Mouse (Mus musculus): ENCODE measurements at regions not wholly inside any gene's neighbourhood (a gene's known extent, or its start where the extent isn't known, plus 50 kb on each side); places are given as distances from the start of the nearest gene placed in this dataset.
"Not testable (repeated sequence)": the region's sequence is repeated elsewhere in the genome, so short reads cannot be mapped to it uniquely, and the experiment has no call there.

DNA sequence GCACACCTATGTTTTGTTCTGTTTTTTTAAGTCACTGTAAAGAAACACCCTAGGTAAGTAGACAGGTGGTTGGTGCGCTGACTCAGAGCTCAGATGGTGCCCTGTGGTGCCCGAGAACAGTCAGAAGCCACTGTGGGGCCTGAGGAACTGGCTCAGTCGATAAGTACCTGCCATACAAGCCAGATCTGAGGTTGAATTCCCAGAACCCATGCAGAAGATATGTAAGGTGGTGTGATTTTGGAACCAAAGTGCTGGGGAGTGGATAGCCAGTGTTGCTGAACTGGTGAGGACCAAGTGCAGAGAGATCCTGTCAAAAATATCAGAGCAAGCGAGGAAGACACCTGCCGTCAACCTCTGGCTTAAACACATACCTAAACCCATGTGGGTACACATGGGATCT, 65.4 kb downstream of the Chst1 start:
- ATAC-seq (ENCODE audit: insufficient number of reproducible peaks, insufficient read depth, low FRiP score, low TSS enrichment) = no peak
- Histone ChIP-seq H3K27me3 (no peaks in the 10 kb centered on the region), H3K36me3 (no peaks in the 10 kb centered on the region), H3K9me3 (peaks cover 3% of the 10 kb centered on the region; the same call in 1 of the 2 replicates), H3K9ac (no peak overlapping the region), H3K4me3 (no peak overlapping the region), H3K27ac (no peak overlapping the region), H3K4me2 (replicated peaks) (no peak overlapping the region), H3K4me1 (no peaks in the 10 kb centered on the region)
- WGBS = 59% methylated on average over 5 of the region's 5 CpGs

DNA sequence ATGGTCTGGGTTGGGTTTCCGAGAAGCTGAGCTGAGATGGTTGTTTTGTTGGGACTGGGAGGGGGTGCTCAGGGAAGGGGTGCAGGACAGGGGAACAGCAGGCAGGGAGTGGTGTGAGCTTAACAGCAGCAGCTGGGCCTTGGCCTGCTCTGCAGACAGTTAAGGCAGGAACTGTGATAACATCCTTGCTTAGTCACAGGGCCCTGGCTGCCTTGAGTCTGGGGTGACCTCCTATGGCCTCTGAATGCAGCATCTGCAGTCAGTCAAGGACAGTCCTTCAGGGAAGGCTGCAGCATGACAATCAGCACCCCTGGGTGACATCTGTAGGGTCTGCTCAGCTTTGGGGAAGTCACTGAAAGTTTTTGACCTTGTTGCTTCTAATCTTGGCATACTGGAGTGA, 67.7 kb downstream of the Chst1 start:
- Histone ChIP-seq H3K4me3 (no peak overlapping the region), H3K4me1 (no peaks in the 10 kb centered on the region), H3K36me3 (no peaks in the 10 kb centered on the region), H3K9ac (no peak overlapping the region), H3K9me3 (no peaks in the 10 kb centered on the region), H3K27me3 (no peaks in the 10 kb centered on the region), H3K4me2 (replicated peaks) (no peak overlapping the region), H3K27ac (no peak overlapping the region)
- no peak for ATAC-seq (ENCODE audit: insufficient number of reproducible peaks, insufficient read depth, low FRiP score, low TSS enrichment)
- WGBS = 61% methylated on average over 1 of the region's 1 CpGs

DNA sequence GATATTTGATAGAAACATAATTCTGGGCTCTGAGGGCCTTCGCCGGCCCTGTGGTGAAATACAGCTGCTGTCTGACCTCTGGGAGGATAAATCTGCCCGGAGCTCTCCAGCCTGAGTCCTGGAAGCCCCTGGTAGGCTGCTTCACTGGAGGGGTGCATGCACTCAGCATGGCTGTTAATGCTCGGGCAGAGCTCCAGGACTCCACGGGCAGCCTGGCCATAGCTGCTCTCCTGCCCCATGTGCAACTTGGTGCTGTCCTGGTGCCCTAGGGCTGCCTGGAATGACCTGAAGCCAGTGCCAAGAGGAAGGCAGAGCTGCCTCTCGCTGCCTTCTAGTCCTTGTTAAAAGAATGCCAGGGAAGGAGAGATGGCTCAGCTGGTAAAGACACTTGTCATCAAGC, 68.2 kb downstream of the Chst1 start:
- Histone ChIP-seq H3K4me3 (no peak overlapping the region), H3K27me3 (no peaks in the 10 kb centered on the region), H3K9me3 (no peaks in the 10 kb centered on the region), H3K4me1 (no peaks in the 10 kb centered on the region), H3K27ac (no peak overlapping the region), H3K36me3 (no peaks in the 10 kb centered on the region), H3K9ac (no peak overlapping the region), H3K4me2 (replicated peaks) (no peak overlapping the region)
- 56% methylated on average over 6 of the region's 6 CpGs for WGBS
- no peak for ATAC-seq (ENCODE audit: insufficient number of reproducible peaks, insufficient read depth, low FRiP score, low TSS enrichment)

DNA sequence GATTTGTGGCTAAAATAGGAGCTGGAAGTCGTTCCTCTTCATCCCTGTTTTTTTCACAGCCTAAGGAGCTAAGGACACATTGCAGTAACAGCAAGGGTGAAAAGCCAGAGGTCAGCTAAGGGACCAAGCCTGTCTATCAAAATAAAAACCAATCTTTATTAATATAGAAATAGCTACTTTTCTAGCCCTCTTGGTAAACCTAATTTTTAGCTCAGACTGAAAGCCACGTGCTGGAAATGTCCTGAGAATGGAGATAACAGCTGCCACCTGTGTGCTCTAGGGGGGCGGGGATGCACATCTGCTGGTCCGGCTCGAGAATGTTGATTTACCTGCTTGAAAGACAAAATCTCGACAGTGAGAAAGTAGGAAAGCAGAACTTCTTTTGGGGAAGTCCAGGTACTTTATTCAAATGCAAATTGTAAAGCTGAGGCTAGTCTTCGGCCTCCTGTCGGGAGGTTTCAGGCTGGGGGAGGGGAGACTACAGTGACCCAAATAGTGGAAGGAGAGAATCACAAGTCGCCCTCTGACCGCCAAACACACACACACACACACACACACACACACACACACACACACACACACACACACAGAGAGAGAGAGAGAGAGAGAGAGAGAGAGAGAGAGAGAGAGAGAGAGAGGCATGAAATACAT, 70.0 kb downstream of the Chst1 start:
- ATAC-seq (ENCODE audit: insufficient number of reproducible peaks, insufficient read depth, low FRiP score, low TSS enrichment); H3K27me3 ChIP-seq; H3K36me3 ChIP-seq; H3K4me3 ChIP-seq; H3K27ac ChIP-seq; H3K4me1 ChIP-seq; H3K9me3 ChIP-seq; H3K9ac ChIP-seq; H3K4me2 ChIP-seq (replicated peaks): not testable (repeated sequence)
- WGBS = 25% methylated on average over 9 of the region's 10 CpGs

DNA sequence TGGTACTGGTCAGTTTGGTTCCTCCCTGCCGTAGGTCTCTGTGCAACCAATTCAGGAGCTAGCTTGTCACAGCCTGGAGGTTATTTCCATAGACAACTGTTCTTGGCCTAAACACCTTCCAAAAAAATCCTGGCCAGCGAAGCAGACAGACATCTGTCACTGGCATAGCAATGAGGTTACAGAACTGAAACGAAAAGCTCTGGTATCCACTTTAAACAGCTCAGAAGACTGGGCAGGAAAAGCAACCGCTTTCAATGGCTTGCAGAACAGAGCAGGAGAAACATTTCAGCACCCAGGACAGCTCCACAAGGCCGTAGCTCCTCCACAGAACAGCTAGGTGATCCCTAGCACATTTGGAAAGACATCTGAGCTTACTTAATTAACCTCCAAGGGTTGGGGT, 72.1 kb downstream of the Chst1 start:
- no peak overlapping the region for H3K4me3 ChIP-seq
- no peaks in the 10 kb centered on the region for H3K4me1 ChIP-seq
- H3K4me2 ChIP-seq (replicated peaks) = no peak overlapping the region
- no peak for ATAC-seq (ENCODE audit: insufficient number of reproducible peaks, insufficient read depth, low FRiP score, low TSS enrichment)
- H3K9ac ChIP-seq = no peak overlapping the region
- WGBS = 35% methylated on average over 5 of the region's 5 CpGs
- no peaks in the 10 kb centered on the region for H3K27me3 ChIP-seq
- H3K9me3 ChIP-seq = no peaks in the 10 kb centered on the region
- H3K27ac ChIP-seq = no peak overlapping the region
- H3K36me3 ChIP-seq = no peaks in the 10 kb centered on the region

DNA sequence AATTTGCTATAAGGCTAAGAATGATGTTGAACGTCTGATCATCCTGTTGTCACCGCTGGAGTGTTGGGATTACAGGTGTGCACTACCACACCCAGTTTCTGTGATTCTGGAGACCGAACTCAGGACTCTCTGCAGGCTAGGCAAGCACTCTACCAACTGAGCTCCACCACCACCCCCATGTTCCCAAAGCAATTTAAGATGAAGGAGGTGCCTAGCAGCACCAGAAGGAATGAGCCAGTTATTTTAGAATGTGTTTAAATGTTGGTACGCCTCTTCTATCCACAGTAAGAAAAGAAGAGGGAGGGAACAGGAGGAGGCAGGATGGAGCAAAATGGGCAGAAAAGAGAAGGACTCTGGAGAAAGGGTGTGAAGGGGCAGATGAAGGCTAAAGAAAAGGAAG, 72.6 kb downstream of the Chst1 start:
- no peaks in the 10 kb centered on the region for H3K4me1 ChIP-seq
- no peak for ATAC-seq (ENCODE audit: insufficient number of reproducible peaks, insufficient read depth, low FRiP score, low TSS enrichment)
- no peak overlapping the region for H3K9ac ChIP-seq
- no peaks in the 10 kb centered on the region for H3K9me3 ChIP-seq
- H3K4me2 ChIP-seq (replicated peaks) = no peak overlapping the region
- no peak overlapping the region for H3K27ac ChIP-seq
- 68% methylated on average over 4 of the region's 4 CpGs for WGBS
- H3K27me3 ChIP-seq = no peaks in the 10 kb centered on the region
- H3K4me3 ChIP-seq = no peak overlapping the region
- no peaks in the 10 kb centered on the region for H3K36me3 ChIP-seq

DNA sequence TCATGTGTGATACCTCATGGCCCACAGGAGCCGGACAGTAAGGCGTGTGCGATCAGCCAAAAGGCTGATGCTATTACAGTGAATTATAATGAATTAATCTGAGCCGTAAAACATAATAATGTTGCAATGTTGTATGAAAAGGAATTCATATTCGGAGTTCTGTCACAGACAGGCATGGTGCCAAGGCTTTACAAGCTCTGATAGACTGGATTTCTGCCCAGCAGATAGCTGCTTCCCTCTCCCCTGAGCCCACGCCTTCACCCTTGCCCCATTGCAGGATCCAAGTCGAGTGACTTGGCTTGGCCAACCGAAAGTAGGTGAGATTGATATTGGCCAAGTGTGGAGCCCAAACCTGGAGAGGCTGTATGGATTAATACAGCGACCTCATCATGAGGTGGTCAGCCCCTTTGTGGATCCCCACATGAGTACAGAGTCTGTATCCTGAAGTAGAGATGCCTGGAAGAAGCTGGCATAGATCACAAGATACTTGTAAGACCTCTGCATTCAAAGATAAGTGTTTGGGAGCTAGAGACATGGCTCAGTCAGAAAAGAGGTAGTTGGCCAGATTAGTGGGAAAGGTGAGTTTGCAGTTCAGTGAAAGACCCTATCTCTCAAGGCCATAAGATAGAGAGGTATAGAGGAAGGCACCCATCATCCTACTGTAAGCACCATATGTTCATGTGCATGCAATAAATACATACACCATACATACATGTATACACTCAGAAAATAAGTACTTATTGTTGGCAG, 73.7 kb downstream of the Chst1 start:
- Histone ChIP-seq H3K27me3 (no peaks in the 10 kb centered on the region), H3K4me1 (no peaks in the 10 kb centered on the region), H3K36me3 (no peaks in the 10 kb centered on the region), H3K4me2 (replicated peaks) (no peak overlapping the region), H3K9ac (no peak overlapping the region), H3K9me3 (no peaks in the 10 kb centered on the region), H3K27ac (no peak overlapping the region), H3K4me3 (no peak overlapping the region)
- WGBS = 87% methylated on average over 9 of the region's 9 CpGs
- no peak for ATAC-seq (ENCODE audit: insufficient number of reproducible peaks, insufficient read depth, low FRiP score, low TSS enrichment)

DNA sequence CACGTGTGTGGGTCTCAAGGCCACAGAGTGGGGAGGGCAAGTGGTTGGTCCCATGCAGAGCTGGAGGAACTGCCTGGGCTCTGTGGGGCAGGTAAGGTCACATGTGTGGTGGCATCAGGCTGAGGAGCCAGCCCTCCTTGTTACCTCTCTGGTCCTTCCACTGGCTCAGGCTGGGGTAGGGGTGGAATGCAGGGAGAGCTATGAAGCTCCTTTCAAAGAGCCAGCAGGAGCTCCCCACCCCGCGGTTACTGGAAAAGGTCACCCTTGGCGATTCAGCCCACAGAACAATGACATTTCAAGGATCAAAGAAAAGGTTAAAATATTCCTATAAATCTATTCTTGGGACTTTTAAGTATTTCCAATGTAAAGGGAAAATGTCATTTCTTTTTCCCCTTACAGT, 74.4 kb downstream of the Chst1 start:
- Histone ChIP-seq H3K9ac (no peak overlapping the region), H3K4me2 (replicated peaks) (no peak overlapping the region), H3K4me3 (no peak overlapping the region), H3K4me1 (no peaks in the 10 kb centered on the region), H3K27ac (no peak overlapping the region), H3K9me3 (no peaks in the 10 kb centered on the region), H3K36me3 (no peaks in the 10 kb centered on the region), H3K27me3 (no peaks in the 10 kb centered on the region)
- 12% methylated on average over 4 of the region's 4 CpGs for WGBS
- no peak for ATAC-seq (ENCODE audit: insufficient number of reproducible peaks, insufficient read depth, low FRiP score, low TSS enrichment)

DNA sequence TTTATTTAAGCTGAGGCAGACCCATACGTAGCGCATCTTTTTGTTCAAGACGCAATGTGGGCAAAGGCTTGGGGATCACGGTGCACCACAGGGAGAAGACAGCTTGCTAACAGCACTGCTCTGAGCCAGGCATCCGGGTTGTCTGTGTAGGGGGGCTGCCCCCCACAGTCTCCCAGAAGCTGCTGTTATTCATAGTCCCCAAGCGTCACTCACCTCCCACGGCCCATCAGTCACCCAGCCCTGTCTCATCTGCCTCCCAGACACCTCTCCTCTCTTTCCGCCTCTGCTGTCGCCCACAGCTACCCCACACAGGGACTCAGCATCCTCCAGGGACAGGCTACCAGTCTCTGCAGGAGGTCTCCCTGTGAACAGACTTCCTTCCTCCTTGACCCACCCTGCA, 75.7 kb downstream of the Chst1 start:
- no peak overlapping the region for H3K27ac ChIP-seq
- H3K9ac ChIP-seq = no peak overlapping the region
- H3K4me3 ChIP-seq = no peak overlapping the region
- no peaks in the 10 kb centered on the region for H3K36me3 ChIP-seq
- H3K4me2 ChIP-seq (replicated peaks) = no peak overlapping the region
- WGBS = 70% methylated on average over 9 of the region's 9 CpGs
- no peaks in the 10 kb centered on the region for H3K27me3 ChIP-seq
- H3K9me3 ChIP-seq = no peaks in the 10 kb centered on the region
- H3K4me1 ChIP-seq = no peaks in the 10 kb centered on the region
- no peak for ATAC-seq (ENCODE audit: insufficient number of reproducible peaks, insufficient read depth, low FRiP score, low TSS enrichment)

DNA sequence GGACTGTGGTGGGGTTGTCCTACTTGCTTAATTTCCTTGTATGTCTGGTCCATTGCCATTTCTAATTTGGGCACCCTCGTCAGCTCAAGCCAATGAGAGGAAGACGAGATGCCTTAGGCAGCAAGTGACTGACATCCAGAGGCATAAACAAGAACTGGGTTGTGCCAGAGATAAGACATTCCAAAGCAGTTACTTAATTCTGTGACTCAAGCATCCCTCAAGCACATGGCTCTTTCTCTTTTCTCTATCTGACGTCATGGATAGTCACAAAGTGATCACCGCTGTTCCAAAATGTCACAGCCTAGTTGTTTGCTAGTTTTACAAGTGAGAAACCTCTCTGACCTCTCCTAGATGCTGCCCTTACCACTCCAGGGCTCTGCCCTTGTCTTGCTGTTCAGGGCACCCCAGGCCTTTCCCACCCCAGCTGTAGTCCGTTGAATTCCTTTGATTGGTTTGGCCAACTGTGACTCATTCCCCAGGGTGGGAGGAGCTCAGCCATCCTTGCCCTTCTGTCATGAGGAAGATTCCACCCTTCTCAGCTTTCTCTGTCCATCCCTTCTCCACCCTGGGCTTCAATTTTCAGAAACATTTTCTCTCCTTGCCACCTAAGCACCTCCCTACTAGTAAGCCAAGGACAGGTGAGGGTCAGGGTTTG, 78.9 kb downstream of the Chst1 start:
- 70% methylated on average over 5 of the region's 5 CpGs for WGBS
- Histone ChIP-seq H3K27ac (no peak overlapping the region), H3K9ac (no peak overlapping the region), H3K9me3 (no peaks in the 10 kb centered on the region), H3K4me3 (no peak overlapping the region), H3K4me1 (no peaks in the 10 kb centered on the region), H3K4me2 (replicated peaks) (no peak overlapping the region), H3K27me3 (no peaks in the 10 kb centered on the region), H3K36me3 (no peaks in the 10 kb centered on the region)
- ATAC-seq (ENCODE audit: insufficient number of reproducible peaks, insufficient read depth, low FRiP score, low TSS enrichment) = no peak

DNA sequence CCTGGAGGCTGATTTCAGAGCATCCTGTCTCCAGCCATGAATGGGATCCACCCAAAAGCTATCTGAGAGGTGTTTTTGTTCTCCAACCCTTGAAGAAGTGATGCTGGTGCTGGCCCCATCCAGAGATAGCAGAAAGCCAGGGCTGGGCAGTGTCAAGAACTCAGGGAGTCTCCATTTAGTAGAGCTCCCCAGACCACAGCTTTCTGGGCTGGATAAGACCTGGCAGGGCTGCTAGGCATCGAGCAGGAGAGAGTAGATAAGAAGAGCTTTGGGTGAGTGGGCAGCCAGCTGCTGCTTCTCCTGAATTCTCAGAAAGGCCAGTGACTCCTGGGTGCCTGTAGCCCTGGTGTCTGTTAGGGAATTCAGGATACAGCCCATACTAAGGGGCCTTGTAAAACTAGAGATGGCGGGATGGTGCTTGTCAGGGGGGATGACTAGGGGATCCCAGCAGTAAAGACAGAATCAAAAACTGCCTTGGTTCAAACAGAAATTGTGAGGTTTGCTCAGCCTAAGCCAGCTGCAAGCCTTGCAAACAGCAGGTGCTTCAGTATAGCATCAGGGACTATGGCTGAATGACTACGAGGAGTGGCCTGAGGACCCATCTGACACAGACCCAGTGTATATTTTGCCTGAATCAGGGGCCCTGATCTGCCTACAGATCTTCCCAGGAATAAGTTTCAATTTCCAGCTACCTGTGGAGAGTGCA, 79.6 kb downstream of the Chst1 start:
- WGBS = 78% methylated on average over 3 of the region's 3 CpGs
- no peaks in the 10 kb centered on the region for H3K27me3 ChIP-seq
- no peak overlapping the region for H3K9ac ChIP-seq
- no peak overlapping the region for H3K4me3 ChIP-seq
- no peaks in the 10 kb centered on the region for H3K36me3 ChIP-seq
- H3K27ac ChIP-seq = no peak overlapping the region
- H3K4me1 ChIP-seq = no peaks in the 10 kb centered on the region
- H3K9me3 ChIP-seq = no peaks in the 10 kb centered on the region
- no peak overlapping the region for H3K4me2 ChIP-seq (replicated peaks)
- ATAC-seq (ENCODE audit: insufficient number of reproducible peaks, insufficient read depth, low FRiP score, low TSS enrichment) = no peak

DNA sequence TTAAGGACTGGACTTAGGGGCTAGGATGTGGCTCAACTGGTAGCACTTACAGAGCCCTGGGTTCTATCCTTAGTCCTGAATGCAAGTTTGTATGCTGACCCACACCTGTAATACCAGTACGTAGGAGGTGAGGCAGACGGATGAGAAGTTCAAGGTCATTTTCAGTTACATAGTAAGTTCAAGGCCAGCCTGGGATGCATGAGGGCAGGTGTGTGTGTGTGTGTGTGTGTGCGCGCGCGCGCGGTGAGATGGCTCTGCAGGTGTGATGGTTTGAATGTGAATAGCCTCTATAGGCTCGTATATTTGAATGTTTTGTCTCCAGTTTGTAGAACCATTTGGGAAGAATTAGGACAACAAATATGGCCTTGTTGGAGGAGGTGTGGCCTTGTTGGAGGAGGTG, 82.7 kb downstream of the Chst1 start:
- Histone ChIP-seq H3K4me1 (no peaks in the 10 kb centered on the region), H3K4me3 (no peak overlapping the region), H3K9ac (no peak overlapping the region), H3K27ac (no peak overlapping the region), H3K4me2 (replicated peaks) (no peak overlapping the region), H3K36me3 (no peaks in the 10 kb centered on the region), H3K9me3 (no peaks in the 10 kb centered on the region), H3K27me3 (no peaks in the 10 kb centered on the region)
- no peak for ATAC-seq (ENCODE audit: insufficient number of reproducible peaks, insufficient read depth, low FRiP score, low TSS enrichment)
- 92% methylated on average over 9 of the region's 9 CpGs for WGBS
